29 mouse cellular contexts compared by ENCODE assay signal in the genomic region with DNA sequence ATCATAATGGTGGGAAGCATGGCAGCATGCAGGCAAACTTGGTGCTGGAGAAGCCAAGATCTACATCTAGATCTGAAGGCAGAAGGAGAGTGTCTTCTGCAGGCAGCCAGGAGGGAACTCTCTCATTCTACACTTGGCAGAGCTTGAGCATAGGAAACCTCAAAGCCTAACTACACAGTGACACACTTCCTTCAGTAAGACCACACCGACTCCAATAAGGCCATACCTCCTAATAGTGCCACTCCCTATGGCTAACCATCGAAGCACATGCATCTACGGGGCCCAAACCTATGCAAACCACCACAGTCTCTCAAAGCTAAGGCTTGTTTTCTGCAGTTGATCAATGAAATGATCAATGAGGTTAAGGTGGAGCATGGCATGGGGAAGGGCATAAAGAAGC. TPM values are rescaled to one million over a fixed set of nuclear protein-coding genes. Genes with fewer than 3 reads are reported as not detected.
DNase-seq lines count a peak whose midpoint lies in the region; ATAC-seq and TF ChIP-seq lines count a peak whose summit lies in the region.
"Had no signal": no experiment of that assay in that cellular context is flagged by ENCODE, and none has a peak within 500 bp of the region (broad histone marks: within the 10 kb centered on the region; RNA-seq: fewer than 3 reads in every experiment).

No protein-coding gene starts in this region.

- TF ChIP-seq EP300 in MEL (IDR thresholded peaks at IDR 0.05; ENCODE audit: low read depth in 1 of 2, low read length in 2 of 2), result no peak

- no peak for ATAC-seq in intestine, embryonic 14.5 days (replicated peaks; ENCODE audit: low FRiP score, low TSS enrichment, low read depth)
- ATAC-seq in intestine, postnatal 0 days, result no peak
- no peak for ATAC-seq in midbrain, embryonic 11.5 days (ENCODE audit: low FRiP score)
- ATAC-seq: CD4-positive, CD25-positive, alpha-beta regulatory T cell, adult 4 months; forebrain, embryonic 14.5 days; forebrain, embryonic 16.5 days had no signal

- H3K4me2 ChIP-seq in intestine, embryonic 14.5 days (ENCODE audit: low read length), result no peak overlapping the region
- H3K4me2 ChIP-seq in intestine, postnatal 0 days (replicated peaks; ENCODE audit: low read depth), result no peak overlapping the region
- H3K4me2 ChIP-seq in midbrain, embryonic 11.5 days, result no peak overlapping the region
- H3K4me2 ChIP-seq: embryonic facial prominence, embryonic 13.5 days; embryonic facial prominence, embryonic 15.5 days; forebrain, embryonic 12.5 days had no signal

- 92% methylated on average over 3 of the region's 3 CpGs for WGBS in intestine, embryonic 14.5 days
- 85% methylated on average over 3 of the region's 3 CpGs for WGBS in intestine, postnatal 0 days
- 93% methylated on average over 3 of the region's 3 CpGs for WGBS in midbrain, embryonic 11.5 days
- WGBS in midbrain, embryonic 10.5 days, result 88% methylated on average over 3 of the region's 3 CpGs

- H3K4me3 ChIP-seq in intestine, embryonic 14.5 days (ENCODE audit: low read depth, low read length), result no peak overlapping the region
- H3K4me3 ChIP-seq in intestine, postnatal 0 days (ENCODE audit: low read depth, low read length), result no peak overlapping the region
- H3K4me3 ChIP-seq in midbrain, embryonic 11.5 days (ENCODE audit: low read depth, low read length), result no peak overlapping the region
- H3K4me3 ChIP-seq in midbrain, embryonic 10.5 days, result no peak overlapping the region
- H3K4me3 ChIP-seq in MEL (ENCODE audit: control insufficient read depth in 1 of 2, insufficient read depth in 1 of 2, low read depth in 2 of 2, low read length in 2 of 2), result no peak overlapping the region
- H3K4me3 ChIP-seq: embryonic facial prominence, embryonic 13.5 days; embryonic facial prominence, embryonic 15.5 days; erythroblast, embryonic 14.5 days; forebrain, embryonic 10.5 days; forebrain, embryonic 12.5 days had no signal

- H3K27me3 ChIP-seq in intestine, embryonic 14.5 days (replicated peaks; ENCODE audit: control insufficient read depth, insufficient read depth, low read length), result no peaks in the 10 kb centered on the region
- no peaks in the 10 kb centered on the region for H3K27me3 ChIP-seq in intestine, postnatal 0 days (replicated peaks; ENCODE audit: control insufficient read depth, insufficient read depth, low read length)
- no peaks in the 10 kb centered on the region for H3K27me3 ChIP-seq in midbrain, embryonic 11.5 days (ENCODE audit: control insufficient read depth, insufficient read depth, low read length)
- H3K27me3 ChIP-seq in midbrain, embryonic 10.5 days (ENCODE audit: low read depth, poor library complexity, severe bottlenecking), result no peaks in the 10 kb centered on the region
- no peaks in the 10 kb centered on the region for H3K27me3 ChIP-seq in MEL (ENCODE audit: control insufficient read depth in 1 of 2, insufficient read depth in 2 of 2, low read length in 2 of 2)
- H3K27me3 ChIP-seq: CH12.LX; embryonic facial prominence, embryonic 13.5 days; embryonic facial prominence, embryonic 15.5 days; forebrain, embryonic 12.5 days had no signal

- H3K36me3 ChIP-seq in intestine, embryonic 14.5 days (ENCODE audit: control insufficient read depth, insufficient read depth, low read length), result no peaks in the 10 kb centered on the region
- H3K36me3 ChIP-seq in intestine, postnatal 0 days (ENCODE audit: control insufficient read depth, insufficient read depth), result no peaks in the 10 kb centered on the region; the same call in 1 of the 2 replicates
- no peaks in the 10 kb centered on the region for H3K36me3 ChIP-seq in midbrain, embryonic 11.5 days (ENCODE audit: control insufficient read depth, insufficient read depth, low read length)
- no peaks in the 10 kb centered on the region for H3K36me3 ChIP-seq in midbrain, embryonic 10.5 days
- H3K36me3 ChIP-seq in MEL (ENCODE audit: control insufficient read depth in 1 of 2, insufficient read depth in 2 of 2, low read length in 2 of 2), result no peaks in the 10 kb centered on the region
- H3K36me3 ChIP-seq: embryonic facial prominence, embryonic 13.5 days; embryonic facial prominence, embryonic 15.5 days; forebrain, embryonic 10.5 days; forebrain, embryonic 12.5 days had no signal

- peaks cover 11% of the 10 kb centered on the region; the same call in 1 of the 2 replicates for H3K4me1 ChIP-seq in intestine, embryonic 14.5 days (replicated peaks; ENCODE audit: control insufficient read depth, insufficient read depth, low read length)
- H3K4me1 ChIP-seq in intestine, postnatal 0 days (replicated peaks; ENCODE audit: control insufficient read depth, insufficient read depth, low read length), result no peaks in the 10 kb centered on the region
- H3K4me1 ChIP-seq in midbrain, embryonic 11.5 days (ENCODE audit: control insufficient read depth, insufficient read depth, low read length), result no peaks in the 10 kb centered on the region; the same call in 1 of the 2 replicates
- peaks cover 5% of the 10 kb centered on the region for H3K4me1 ChIP-seq in midbrain, embryonic 10.5 days
- peaks cover 0 to 6% of the 10 kb centered on the region in 2 experiments; a peak in 1 of 4 replicates for H3K4me1 ChIP-seq in MEL (ENCODE audit: control insufficient read depth in 1 of 2, insufficient read depth in 2 of 2, low read length in 2 of 2)

- no peak for TF ChIP-seq POLR2A in MEL (IDR thresholded peaks at IDR 0.05; ENCODE audit: control insufficient read depth in 1 of 2, insufficient read depth in 1 of 2, low read depth in 1 of 2, low read length in 2 of 2, poor library complexity in 1 of 2)

- no peak overlapping the region for H3K9ac ChIP-seq in intestine, embryonic 14.5 days (ENCODE audit: low read length)
- H3K9ac ChIP-seq in intestine, postnatal 0 days (ENCODE audit: low read depth, low read length), result no peak overlapping the region
- H3K9ac ChIP-seq in midbrain, embryonic 11.5 days (ENCODE audit: low read length), result no peak overlapping the region
- H3K9ac ChIP-seq in MEL (ENCODE audit: control insufficient read depth, low read depth, low read length, poor library complexity, severe bottlenecking), result no peak overlapping the region
- H3K9ac ChIP-seq: embryonic facial prominence, embryonic 13.5 days; embryonic facial prominence, embryonic 15.5 days; forebrain, embryonic 12.5 days had no signal

- DNase-seq in intestine, embryonic 14.5 days (ENCODE audit: low spot score), result peak; percentile 21
- peak; percentile 59 for DNase-seq in midbrain, embryonic 11.5 days (ENCODE audit: low spot score, missing footprints)
- no peak for DNase-seq in midbrain, embryonic 10.5 days (ENCODE audit: low spot score)
- DNase-seq in 416B (ENCODE audit: low read depth) (peak; percentile 86), MEL (ENCODE audit: low read depth, low spot score) (peak; percentile 17)
- no peak for DNase-seq in embryo, embryonic 10 days (ENCODE audit: low spot score)
- DNase-seq in yolk sac, embryonic 10.5 days (ENCODE audit: low spot score), result no peak
- DNase-seq: adrenal gland, adult 2 months; adrenal gland, postnatal 10 days; adrenal gland, postnatal 25 days; B cell, adult 2 months; cerebellum, adult 11 months; cerebellum, adult 18-20 months; cerebellum, adult 8-10 months; cerebellum, adult 9-11 months; cerebellum, postnatal 14 days; cerebellum, postnatal 36 days; embryo, embryonic 11 days had no signal

- TF ChIP-seq CTCF in intestine, postnatal 0 days (IDR thresholded peaks at IDR 0.05; ENCODE audit: low read depth), result no peak
- TF ChIP-seq CTCF in MEL (IDR thresholded peaks at IDR 0.05 in 2 of 3, conservative IDR thresholded peaks at IDR 0.05 in 1 of 3; ENCODE audit: control insufficient read depth in 1 of 3, insufficient read depth in 1 of 3, low read depth in 2 of 3, low read length in 3 of 3, poor library complexity in 1 of 3, severe bottlenecking in 1 of 3), result no peak

- no peak overlapping the region for H3K27ac ChIP-seq in intestine, embryonic 14.5 days (ENCODE audit: low read depth)
- no peak overlapping the region for H3K27ac ChIP-seq in intestine, postnatal 0 days (ENCODE audit: low read depth, low read length)
- no peak overlapping the region for H3K27ac ChIP-seq in midbrain, embryonic 11.5 days (ENCODE audit: low read depth, low read length)
- H3K27ac ChIP-seq in midbrain, embryonic 10.5 days (replicated peaks), result no peak overlapping the region
- H3K27ac ChIP-seq in MEL (ENCODE audit: control insufficient read depth, low read depth, low read length), result no peak overlapping the region
- H3K27ac ChIP-seq: embryonic facial prominence, embryonic 13.5 days; embryonic facial prominence, embryonic 15.5 days; forebrain, embryonic 10.5 days; forebrain, embryonic 12.5 days had no signal

- TF ChIP-seq RAD21 in MEL (IDR thresholded peaks at IDR 0.05; ENCODE audit: low read depth, low read length), result no peak

- H3K9me3 ChIP-seq in intestine, embryonic 14.5 days (ENCODE audit: control insufficient read depth, low read length), result no peaks in the 10 kb centered on the region
- H3K9me3 ChIP-seq in intestine, postnatal 0 days (ENCODE audit: control insufficient read depth), result no peaks in the 10 kb centered on the region
- no peaks in the 10 kb centered on the region for H3K9me3 ChIP-seq in midbrain, embryonic 11.5 days (ENCODE audit: control insufficient read depth, low read length)
- H3K9me3 ChIP-seq in midbrain, embryonic 10.5 days (replicated peaks), result no peaks in the 10 kb centered on the region
- H3K9me3 ChIP-seq in MEL (replicated peaks; ENCODE audit: insufficient read depth, low read length), result no peaks in the 10 kb centered on the region
- H3K9me3 ChIP-seq: embryonic facial prominence, embryonic 13.5 days; embryonic facial prominence, embryonic 15.5 days; forebrain, embryonic 10.5 days; forebrain, embryonic 12.5 days; G1E had no signal

- no peaks in the 10 kb centered on the region for H3K79me2 ChIP-seq in MEL (ENCODE audit: control insufficient read depth, insufficient read depth, low read length, poor library complexity)

RNA-seq across cellular contexts. Expression of a gene that starts 55.7 kb away (rescaled TPM):
- polyA plus RNA-seq in intestine, embryonic 14.5 days (2014; fragmentation: Nextera tagmentation; extraction: Ambion mirVana), result 68.9 and 70.6 TPM in 2 replicates
- polyA plus RNA-seq in intestine, postnatal 0 days (2015; fragmentation: Nextera tagmentation; extraction: Ambion mirVana), result 140 and 143 TPM in 2 replicates
- 46.1 and 48.8 TPM in 2 replicates for polyA plus RNA-seq in midbrain, embryonic 11.5 days (2014; fragmentation: Nextera tagmentation; extraction: Ambion mirVana)
- polyA plus RNA-seq in midbrain, embryonic 10.5 days (2016; fragmentation: Nextera tagmentation; extraction: Ambion mirVana), result 47.9 and 49.7 TPM in 2 replicates
- 152 and 162 TPM in 2 replicates for total RNA-seq in MEL (2012; rRNA removed)
- polyA plus RNA-seq in MEL (2012; ENCODE audit: insufficient read depth in 1 of 2, insufficient read length in 2 of 2, low read depth in 1 of 2, low replicate concordance in 2 of 2, missing spikeins in 1 of 2), result 100 to 1,000 TPM in 1 of 2 experiments, not detected in 1; 117 TPM

RNA-seq across cellular contexts. Expression of a gene that starts 55.9 kb away (rescaled TPM):
- polyA plus RNA-seq in intestine, embryonic 14.5 days (2014; fragmentation: Nextera tagmentation; extraction: Ambion mirVana), result 9.6 and 10.1 TPM in 2 replicates
- 4.7 and 6.2 TPM in 2 replicates for polyA plus RNA-seq in intestine, postnatal 0 days (2015; fragmentation: Nextera tagmentation; extraction: Ambion mirVana)
- polyA plus RNA-seq in midbrain, embryonic 11.5 days (2014; fragmentation: Nextera tagmentation; extraction: Ambion mirVana), result 4.9 and 5.8 TPM in 2 replicates
- polyA plus RNA-seq in midbrain, embryonic 10.5 days (2016; fragmentation: Nextera tagmentation; extraction: Ambion mirVana), result 6.6 and 7.2 TPM in 2 replicates
- 22.5 and 25.1 TPM in 2 replicates for total RNA-seq in MEL (2012; rRNA removed)
- 10 to 100 TPM in 1 of 2 experiments, not detected in 1; 18.5 TPM for polyA plus RNA-seq in MEL (2012; ENCODE audit: insufficient read depth in 1 of 2, insufficient read length in 2 of 2, low read depth in 1 of 2, low replicate concordance in 2 of 2, missing spikeins in 1 of 2)
- polyA plus RNA-seq: erythroblast, embryonic 14.5 days had no signal

Comparison
In these comparisons a context has a peak if more than half of its experiments do, and no peak if none do; other contexts are left out.
1. DNase-seq: peak in intestine, embryonic 14.5 days (single experiment), midbrain, embryonic 11.5 days (single experiment), 416B (single experiment) and MEL (single experiment); none in midbrain, embryonic 10.5 days (single experiment), embryo, embryonic 10 days (single experiment) and yolk sac, embryonic 10.5 days (single experiment).